Mouse (Mus musculus): ENCODE data around the gene Stxbp5l. TPM values are rescaled to one million over a fixed set of nuclear protein-coding genes. Genes with fewer than 3 reads are reported as not detected.
A peak's percentile ranks its signal among the peaks of the same experiment; 100 is the strongest.
"Not testable (repeated sequence)": the region's sequence is repeated elsewhere in the genome, so short reads cannot be mapped to it uniquely, and the experiment has no call there.

The Stxbp5l gene
- polyA plus RNA-seq, 1 experiment from 2014 or later = 0.16 TPM

GRCm38 (mm10) chr16:37372716-37373115, 12.0 kb downstream of the Stxbp5l start:
- Histone ChIP-seq H3K27me3 (no peaks in the 10 kb centered on the region), H3K27ac (no peak overlapping the region), H3K4me3 (no peak overlapping the region), H3K36me3 (no peaks in the 10 kb centered on the region), H3K4me2 (no peak overlapping the region), H3K4me1 (no peaks in the 10 kb centered on the region), H3K9ac (no peak overlapping the region), H3K9me3 (no peaks in the 10 kb centered on the region)
- WGBS = 77% methylated on average over 1 of the region's 1 CpGs
- ATAC-seq (ENCODE audit: borderline replicate concordance, extremely low read depth, low FRiP score, low TSS enrichment) = no peak

- Histone ChIP-seq H3K27me3 (no peaks in the 10 kb centered on the region), H3K9me3 (no peaks in the 10 kb centered on the region), H3K4me2 (no peak overlapping the region), H3K4me1 (no peaks in the 10 kb centered on the region), H3K9ac (no peak overlapping the region), H3K4me3 (no peak overlapping the region), H3K36me3 (no peaks in the 10 kb centered on the region), H3K27ac (no peak overlapping the region)
- no peak for ATAC-seq (ENCODE audit: borderline replicate concordance, extremely low read depth, low FRiP score, low TSS enrichment)
- WGBS = 85% methylated on average over 4 of the region's 4 CpGs
Measured at GRCm38 (mm10) chr16:37367426-37367825, 17.3 kb downstream of the Stxbp5l start.

DNA sequence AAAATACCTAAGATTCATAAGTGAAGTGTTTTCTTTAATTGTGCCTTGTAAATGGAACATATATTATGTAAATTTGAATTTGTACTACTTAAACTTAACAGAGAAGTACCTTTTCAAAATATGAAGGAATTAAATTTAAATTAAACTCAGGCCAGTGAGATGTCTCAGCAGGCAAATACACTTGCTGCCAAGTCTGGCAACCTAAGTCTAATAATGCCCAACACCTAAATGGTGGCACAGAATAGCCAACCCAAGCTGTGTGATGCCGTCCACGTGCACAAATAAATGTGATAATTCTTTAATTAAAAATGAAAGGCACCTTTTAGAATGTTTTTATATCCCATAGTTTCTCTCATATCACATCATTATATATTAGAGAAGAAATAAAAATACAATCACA, 20.8 kb downstream of the Stxbp5l start:
- Histone ChIP-seq H3K4me1 (no peaks in the 10 kb centered on the region), H3K4me2 (no peak overlapping the region), H3K27ac (no peak overlapping the region), H3K36me3 (no peaks in the 10 kb centered on the region), H3K4me3 (no peak overlapping the region), H3K27me3 (no peaks in the 10 kb centered on the region), H3K9me3 (no peaks in the 10 kb centered on the region), H3K9ac (no peak overlapping the region)
- 88% methylated on average over 2 of the region's 2 CpGs for WGBS
- no peak for ATAC-seq (ENCODE audit: borderline replicate concordance, extremely low read depth, low FRiP score, low TSS enrichment)

GRCm38 (mm10) chr16:37355621-37356020, 29.1 kb downstream of the Stxbp5l start:
- no peak overlapping the region for H3K4me2 ChIP-seq
- H3K9ac ChIP-seq = no peak overlapping the region
- H3K4me3 ChIP-seq = no peak overlapping the region
- no peak for ATAC-seq (ENCODE audit: borderline replicate concordance, extremely low read depth, low FRiP score, low TSS enrichment)
- no peaks in the 10 kb centered on the region for H3K27me3 ChIP-seq
- no peaks in the 10 kb centered on the region for H3K36me3 ChIP-seq
- 94% methylated on average over 3 of the region's 3 CpGs for WGBS
- no peaks in the 10 kb centered on the region for H3K9me3 ChIP-seq
- no peaks in the 10 kb centered on the region for H3K4me1 ChIP-seq
- no peak overlapping the region for H3K27ac ChIP-seq

GRCm38 (mm10) chr16:37347092-37347491, 37.7 kb downstream of the Stxbp5l start:
- 13% methylated on average over 3 of the region's 3 CpGs for whole genome bisulfite sequencing
- H3K4me1 ChIP-seq = no peaks in the 10 kb centered on the region
- H3K36me3 ChIP-seq = no peaks in the 10 kb centered on the region
- ATAC-seq (ENCODE audit: borderline replicate concordance, extremely low read depth, low FRiP score, low TSS enrichment) = no peak
- H3K9me3 ChIP-seq = no peaks in the 10 kb centered on the region
- H3K4me2 ChIP-seq = no peak overlapping the region
- no peak overlapping the region for H3K4me3 ChIP-seq
- H3K9ac ChIP-seq = no peak overlapping the region
- H3K27me3 ChIP-seq = no peaks in the 10 kb centered on the region
- H3K27ac ChIP-seq = no peak overlapping the region

DNA sequence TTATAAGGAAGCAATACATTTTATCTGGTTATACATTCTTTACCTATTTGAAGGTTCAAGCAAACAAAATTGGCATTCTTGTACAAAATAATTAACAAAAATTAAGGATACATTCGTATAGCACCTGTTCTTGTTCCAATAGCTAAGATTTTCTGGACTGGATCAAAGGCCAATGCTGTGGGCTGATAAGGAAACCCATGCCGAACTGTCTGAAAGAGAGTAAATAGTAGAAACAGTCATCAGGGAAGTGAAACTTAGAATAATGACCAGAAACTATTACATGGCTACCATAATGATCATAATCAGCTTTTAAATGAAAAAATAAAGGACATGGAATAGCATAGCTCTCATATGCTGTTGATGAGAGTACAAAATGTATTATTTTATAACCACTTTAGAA, 39.8 kb downstream of the Stxbp5l start:
- WGBS = 33% methylated on average over 2 of the region's 2 CpGs
- Histone ChIP-seq H3K9ac (no peak overlapping the region), H3K27ac (no peak overlapping the region), H3K4me3 (no peak overlapping the region), H3K4me1 (no peaks in the 10 kb centered on the region), H3K36me3 (no peaks in the 10 kb centered on the region), H3K27me3 (no peaks in the 10 kb centered on the region), H3K9me3 (no peaks in the 10 kb centered on the region), H3K4me2 (no peak overlapping the region)
- no peak for ATAC-seq (ENCODE audit: borderline replicate concordance, extremely low read depth, low FRiP score, low TSS enrichment)

DNA sequence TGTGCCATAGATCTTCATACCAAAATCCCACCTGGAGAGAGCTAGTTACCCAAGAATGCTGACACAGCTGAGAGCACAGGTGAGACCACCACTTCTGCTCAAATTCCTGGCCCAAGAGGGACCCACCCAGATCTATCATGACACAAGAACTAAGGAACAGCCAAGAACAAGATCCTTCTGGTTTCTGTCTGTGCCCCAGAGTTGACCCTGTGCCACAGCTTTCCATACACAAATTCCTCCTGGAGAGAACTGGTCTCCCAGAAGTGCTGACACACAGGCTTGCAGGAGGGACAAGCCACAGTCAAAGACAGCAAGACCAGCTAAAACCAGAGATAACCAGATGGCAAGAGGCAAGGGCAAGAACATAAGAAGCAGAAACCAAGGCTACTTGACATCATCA, 43.3 kb downstream of the Stxbp5l start:
- not testable (repeated sequence) for H3K27ac ChIP-seq; H3K4me2 ChIP-seq; H3K4me3 ChIP-seq; H3K9me3 ChIP-seq; H3K36me3 ChIP-seq; H3K9ac ChIP-seq; H3K27me3 ChIP-seq; ATAC-seq (ENCODE audit: borderline replicate concordance, extremely low read depth, low FRiP score, low TSS enrichment); H3K4me1 ChIP-seq

- Histone ChIP-seq H3K27me3 (no peaks in the 10 kb centered on the region), H3K4me3 (no peak overlapping the region), H3K4me1 (no peaks in the 10 kb centered on the region), H3K4me2 (no peak overlapping the region), H3K36me3 (no peaks in the 10 kb centered on the region), H3K9me3 (no peaks in the 10 kb centered on the region), H3K27ac (no peak overlapping the region), H3K9ac (no peak overlapping the region)
- 89% methylated on average over 1 of the region's 1 CpGs for WGBS
- ATAC-seq (ENCODE audit: borderline replicate concordance, extremely low read depth, low FRiP score, low TSS enrichment) = no peak
Measured at GRCm38 (mm10) chr16:37338177-37338576, 46.6 kb downstream of the Stxbp5l start.

DNA sequence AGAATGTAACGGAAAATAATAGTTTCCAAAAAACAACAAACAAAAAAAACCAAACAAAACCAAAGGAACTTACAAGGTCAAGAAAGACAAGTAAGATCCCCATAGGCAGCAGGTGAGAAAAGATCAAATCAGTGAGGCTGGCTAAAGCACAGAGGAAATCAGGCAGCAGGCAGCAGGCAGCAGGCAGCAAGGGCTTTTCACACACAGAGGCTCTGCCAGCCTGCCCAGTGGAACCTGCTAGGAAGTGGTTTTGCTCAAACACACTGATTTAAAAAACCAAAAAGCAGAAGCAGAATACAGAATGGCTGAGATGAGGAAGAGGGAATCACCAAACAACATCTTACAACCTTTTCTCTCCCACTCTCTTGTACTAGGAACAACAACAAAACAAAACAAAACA, 47.2 kb downstream of the Stxbp5l start:
- ATAC-seq (ENCODE audit: borderline replicate concordance, extremely low read depth, low FRiP score, low TSS enrichment) = no peak
- Histone ChIP-seq H3K4me1 (no peaks in the 10 kb centered on the region), H3K27me3 (no peaks in the 10 kb centered on the region), H3K27ac (peak overlapping the region; percentile 44), H3K36me3 (no peaks in the 10 kb centered on the region), H3K9me3 (no peaks in the 10 kb centered on the region), H3K4me3 (no peak overlapping the region), H3K9ac (no peak overlapping the region), H3K4me2 (no peak overlapping the region)
- WGBS = 58% methylated on average over 1 of the region's 1 CpGs

GRCm38 (mm10) chr16:37304441-37304840, 80.3 kb downstream of the Stxbp5l start:
- WGBS = 85% methylated on average over 1 of the region's 1 CpGs
- no peak for ATAC-seq (ENCODE audit: borderline replicate concordance, extremely low read depth, low FRiP score, low TSS enrichment)
- H3K4me2 ChIP-seq = no peak overlapping the region
- H3K27me3 ChIP-seq = no peaks in the 10 kb centered on the region
- no peak overlapping the region for H3K27ac ChIP-seq
- no peak overlapping the region for H3K4me3 ChIP-seq
- H3K9ac ChIP-seq = no peak overlapping the region
- H3K9me3 ChIP-seq = no peaks in the 10 kb centered on the region
- no peaks in the 10 kb centered on the region for H3K36me3 ChIP-seq
- no peaks in the 10 kb centered on the region for H3K4me1 ChIP-seq

- H3K4me3 ChIP-seq = no peak overlapping the region
- H3K27ac ChIP-seq = no peak overlapping the region
- H3K27me3 ChIP-seq = no peaks in the 10 kb centered on the region
- no peaks in the 10 kb centered on the region for H3K9me3 ChIP-seq
- no peaks in the 10 kb centered on the region for H3K4me1 ChIP-seq
- no peak overlapping the region for H3K4me2 ChIP-seq
- H3K9ac ChIP-seq = no peak overlapping the region
- 68% methylated on average over 1 of the region's 1 CpGs for WGBS
- ATAC-seq (ENCODE audit: borderline replicate concordance, extremely low read depth, low FRiP score, low TSS enrichment) = no peak
- no peaks in the 10 kb centered on the region for H3K36me3 ChIP-seq
Measured at GRCm38 (mm10) chr16:37292593-37292992, 92.2 kb downstream of the Stxbp5l start.

GRCm38 (mm10) chr16:37280206-37280605, 104.6 kb downstream of the Stxbp5l start:
- no peaks in the 10 kb centered on the region for H3K27me3 ChIP-seq
- no peak overlapping the region for H3K9ac ChIP-seq
- ATAC-seq (ENCODE audit: borderline replicate concordance, extremely low read depth, low FRiP score, low TSS enrichment) = no peak
- no peaks in the 10 kb centered on the region for H3K4me1 ChIP-seq
- no peak overlapping the region for H3K27ac ChIP-seq
- no peaks in the 10 kb centered on the region for H3K9me3 ChIP-seq
- H3K4me3 ChIP-seq = no peak overlapping the region
- no peaks in the 10 kb centered on the region for H3K36me3 ChIP-seq
- H3K4me2 ChIP-seq = no peak overlapping the region
- 51% methylated on average over 1 of the region's 1 CpGs for WGBS

- Histone ChIP-seq H3K36me3 (no peaks in the 10 kb centered on the region), H3K27ac (no peak overlapping the region), H3K4me2 (no peak overlapping the region), H3K9me3 (no peaks in the 10 kb centered on the region), H3K4me3 (no peak overlapping the region), H3K9ac (no peak overlapping the region), H3K4me1 (no peaks in the 10 kb centered on the region), H3K27me3 (no peaks in the 10 kb centered on the region)
- no peak for ATAC-seq (ENCODE audit: borderline replicate concordance, extremely low read depth, low FRiP score, low TSS enrichment)
Measured at GRCm38 (mm10) chr16:37273681-37274080, 111.1 kb downstream of the Stxbp5l start.

Data from lung, embryonic 15.5 days (tissue).